ENCODE assay signal across 9 mouse cellular contexts in genomic region chr1:14506831-14507690, GRCm38 (mm10).
DNase-seq lines count a peak whose midpoint lies in the region; ATAC-seq and TF ChIP-seq lines count a peak whose summit lies in the region.
"Had no signal": no experiment of that assay in that cellular context is flagged by ENCODE, and none has a peak within 500 bp of the region (broad histone marks: within the 10 kb centered on the region; RNA-seq: fewer than 3 reads in every experiment).

No protein-coding gene starts in this region.

- ATAC-seq in forebrain, embryonic 13.5 days: peak; percentile 32; the same call in 1 of the 2 replicates
- peak; percentile 20; the same call in 1 of the 2 replicates for ATAC-seq in limb, embryonic 13.5 days (ENCODE audit: low FRiP score, low read depth)
- ATAC-seq in cerebellum, adult (ENCODE audit: insufficient number of reproducible peaks, low FRiP score, low TSS enrichment): no peak

- H3K27ac ChIP-seq in forebrain, embryonic 13.5 days: no peak overlapping the region
- 0 out of 2 replicates have a peak overlapping the region, but pooled peaks have one; percentile 6 for H3K27ac ChIP-seq in limb, embryonic 13.5 days

- no peaks in the 10 kb centered on the region for H3K36me3 ChIP-seq in E14TG2a.4 (ENCODE audit: insufficient read depth, low read length)
- no peaks in the 10 kb centered on the region for H3K36me3 ChIP-seq in forebrain, embryonic 13.5 days (ENCODE audit: poor library complexity, severe bottlenecking)
- H3K36me3 ChIP-seq in limb, embryonic 13.5 days: no peaks in the 10 kb centered on the region
- H3K36me3 ChIP-seq in splenic B cell, adult 2 months (ENCODE audit: control insufficient read depth, insufficient read depth, low read length, poor library complexity, severe bottlenecking): no peaks in the 10 kb centered on the region

- H3K4me1 ChIP-seq in E14TG2a.4 (replicated peaks; ENCODE audit: low read depth, low read length): peaks cover 28% of the 10 kb centered on the region
- peaks cover 21% of the 10 kb centered on the region for H3K4me1 ChIP-seq in forebrain, embryonic 13.5 days
- peaks cover 46% of the 10 kb centered on the region for H3K4me1 ChIP-seq in limb, embryonic 13.5 days

- no peaks in the 10 kb centered on the region for H3K9me3 ChIP-seq in E14TG2a.4 (ENCODE audit: low read length)
- no peaks in the 10 kb centered on the region for H3K9me3 ChIP-seq in forebrain, embryonic 13.5 days (replicated peaks)
- H3K9me3 ChIP-seq in limb, embryonic 13.5 days: no peaks in the 10 kb centered on the region

- TF ChIP-seq CTCF in E14TG2a.4 (conservative IDR thresholded peaks at IDR 0.05; ENCODE audit: low read length): no peak

- DNase-seq in gastrocnemius, postnatal 10 days: peak; percentile 9
- no peak for DNase-seq in gastrocnemius, postnatal 25 days
- DNase-seq in splenic B cell, adult 2 months (ENCODE audit: low read depth, low spot score): peak; percentile 22
- DNase-seq in right cerebral cortex, postnatal 25 days: no peak

- 5% methylated on average over 35 of the region's 36 CpGs for WGBS in forebrain, embryonic 13.5 days
- 4% methylated on average over 34 of the region's 36 CpGs for WGBS in limb, embryonic 13.5 days

- H3K4me3 ChIP-seq in E14TG2a.4 (replicated peaks; ENCODE audit: low read length): peak overlapping the region; percentile 69
- H3K4me3 ChIP-seq in forebrain, embryonic 13.5 days: peak overlapping the region; percentile 44
- peak overlapping the region; percentile 48 for H3K4me3 ChIP-seq in limb, embryonic 13.5 days

- H3K9ac ChIP-seq in forebrain, embryonic 13.5 days: peak overlapping the region; percentile 26
- peak overlapping the region; percentile 54 for H3K9ac ChIP-seq in limb, embryonic 13.5 days

- peaks cover 42% of the 10 kb centered on the region for H3K27me3 ChIP-seq in E14TG2a.4 (ENCODE audit: insufficient read depth, low read length)
- H3K27me3 ChIP-seq in forebrain, embryonic 13.5 days: peaks cover 76% of the 10 kb centered on the region
- H3K27me3 ChIP-seq in limb, embryonic 13.5 days: peaks cover 66% of the 10 kb centered on the region
- no peaks in the 10 kb centered on the region; the same call in none of the 2 replicates for H3K27me3 ChIP-seq in splenic B cell, adult 2 months (ENCODE audit: control insufficient read depth, insufficient read depth, low read length, poor library complexity, severe bottlenecking)
- H3K27me3 ChIP-seq: CH12.LX had no signal

- peak overlapping the region; percentile 79 for H3K4me2 ChIP-seq in forebrain, embryonic 13.5 days
- peak overlapping the region; percentile 83 for H3K4me2 ChIP-seq in limb, embryonic 13.5 days (replicated peaks)

Comparison
In these comparisons a context has a peak if more than half of its experiments do, and no peak if none do; other contexts are left out.
1. DNase-seq: peak in gastrocnemius, postnatal 10 days (single experiment) and splenic B cell, adult 2 months (single experiment); none in gastrocnemius, postnatal 25 days (single experiment) and right cerebral cortex, postnatal 25 days (single experiment).
2. Peak in every context shown above with its lines, with median percentiles within 50 percentile points of each other: H3K4me3 ChIP-seq.